Mouse (Mus musculus): ENCODE measurements around the gene Gm28044.

- peak; percentile 77; the same call in 1 of the 2 replicates for TF ChIP-seq POLR2A (IDR thresholded peaks at IDR 0.05; ENCODE audit: borderline replicate concordance, insufficient read depth, low read length)
- no peak for TF ChIP-seq CTCF (IDR thresholded peaks at IDR 0.05; ENCODE audit: borderline replicate concordance, insufficient read depth, low read depth, low read length)
Measured at GRCm38 (mm10) chr13:67305822-67306672, 54.3 kb downstream of the Gm28044 start, which contains the start of gene Zfp457.

All from cerebellum, adult 2 months (tissue).